ENCODE assay signal across 19 mouse cellular contexts in genomic region chr8:128681970-128682369, GRCm38 (mm10).
"Had no signal": no experiment of that assay in that cellular context is flagged by ENCODE, and none has a peak within 500 bp of the region (broad histone marks: within the 10 kb centered on the region; RNA-seq: fewer than 3 reads in every experiment).

No protein-coding gene starts in this region.

- H3K4me2 ChIP-seq: liver, embryonic 11.5 days; liver, embryonic 13.5 days; liver, embryonic 15.5 days; midbrain, embryonic 12.5 days; neural tube, embryonic 13.5 days; neural tube, embryonic 15.5 days had no signal

- ATAC-seq: liver, postnatal 0 days; midbrain, embryonic 16.5 days had no signal

- H3K27ac ChIP-seq: liver, embryonic 13.5 days; liver, embryonic 15.5 days; midbrain, embryonic 12.5 days; neural tube, embryonic 13.5 days; neural tube, embryonic 15.5 days had no signal

- H3K36me3 ChIP-seq: liver, embryonic 13.5 days; liver, embryonic 15.5 days; midbrain, embryonic 12.5 days; neural tube, embryonic 13.5 days; neural tube, embryonic 15.5 days had no signal

- H3K27me3 ChIP-seq: liver, embryonic 13.5 days; liver, embryonic 15.5 days; midbrain, embryonic 12.5 days; neural tube, embryonic 13.5 days; neural tube, embryonic 15.5 days had no signal

- DNase-seq: liver; liver, embryonic 13.5 days; liver, postnatal 0 days; midbrain, embryonic 14.5 days; retina, postnatal 1 day; right cerebral cortex, adult 18-20 months; right cerebral cortex, postnatal 25 days; right cerebral cortex, postnatal 4 days; spleen, adult 18-20 months; thymus, adult 18-20 months; thymus, postnatal 14 days; thymus, postnatal 36 days had no signal

- H3K9ac ChIP-seq: liver, embryonic 13.5 days; liver, embryonic 15.5 days; liver, postnatal 0 days; midbrain, embryonic 12.5 days; neural tube, embryonic 13.5 days; neural tube, embryonic 15.5 days had no signal

- H3K9me3 ChIP-seq: liver, embryonic 13.5 days; liver, embryonic 15.5 days; midbrain, embryonic 12.5 days; neural tube, embryonic 13.5 days; neural tube, embryonic 15.5 days had no signal

- H3K4me3 ChIP-seq: liver, embryonic 13.5 days; liver, embryonic 15.5 days; midbrain, embryonic 12.5 days; myocyte; neural tube, embryonic 13.5 days; neural tube, embryonic 15.5 days had no signal
